12 mouse cellular contexts compared by ENCODE assay signal in genomic region chr19:25611116-25611515, GRCm38 (mm10). TPM values are rescaled to one million over a fixed set of nuclear protein-coding genes. Genes with fewer than 3 reads are reported as not detected.
DNase-seq lines count a peak whose midpoint lies in the region; ATAC-seq lines count a peak whose summit lies in the region.
"Had no signal": no experiment of that assay in that cellular context is flagged by ENCODE, and none has a peak within 500 bp of the region (broad histone marks: within the 10 kb centered on the region; RNA-seq: fewer than 3 reads in every experiment).

No protein-coding gene starts in this region.

- H3K27me3 ChIP-seq in liver, embryonic 16.5 days (ENCODE audit: control insufficient read depth, insufficient read depth, low read depth, low read length) = peaks cover 94% of the 10 kb centered on the region

- H3K4me3 ChIP-seq in liver, embryonic 16.5 days (ENCODE audit: low read depth, low read length) = peak overlapping the region; percentile 22; the same call in 1 of the 2 replicates

- H3K9ac ChIP-seq in liver, embryonic 16.5 days (ENCODE audit: low read depth, low read length) = no peak overlapping the region

- no peaks in the 10 kb centered on the region for H3K9me3 ChIP-seq in liver, embryonic 16.5 days (replicated peaks; ENCODE audit: control insufficient read depth, low read length)

- H3K4me2 ChIP-seq in liver, embryonic 16.5 days (ENCODE audit: low read depth, low read length) = peak overlapping the region; percentile 29

- intact Hi-C loops in left cerebral cortex, postnatal 36 days (cut with DNase I) = loop anchor here (2.0 to 10.0 kb wide), 2 partner anchors 62 to 376 kb away; partner anchors contain the start of genes Dmrt2 and Kank1

- no peaks in the 10 kb centered on the region for H3K36me3 ChIP-seq in liver, embryonic 16.5 days (ENCODE audit: control insufficient read depth, insufficient read depth)

- H3K27ac ChIP-seq in liver, embryonic 16.5 days (ENCODE audit: low read length) = no peak overlapping the region

- ATAC-seq in liver, embryonic 16.5 days (ENCODE audit: low read depth) = no peak

- DNase-seq in cerebellum, postnatal 10 days = peak; percentile 32 to 44
- DNase-seq in cerebellum, postnatal 4 days (ENCODE audit: low spot score in 2 of 2) = no peak
- DNase-seq in retina, postnatal 1 day = peak; percentile 46
- DNase-seq in retina, embryonic 14.5 days (ENCODE audit: low spot score) = no peak
- DNase-seq in testis, postnatal 14 days (ENCODE audit: low spot score) = peak; percentile 27
- no peak for DNase-seq in left cerebral cortex, adult 8-10 months (ENCODE audit: low spot score in 2 of 2)
- no peak for DNase-seq in left cerebral cortex, postnatal 36 days (ENCODE audit: low spot score in 2 of 2)
- DNase-seq: right cerebral cortex, postnatal 14 days had no signal

- WGBS in liver, embryonic 16.5 days (ENCODE audit: insufficient replicate concordance) = 2% methylated on average over 41 of the region's 42 CpGs

- peaks cover 2% of the 10 kb centered on the region; the same call in 1 of the 2 replicates for H3K4me1 ChIP-seq in liver, embryonic 16.5 days (ENCODE audit: control insufficient read depth, low read depth, low read length)

RNA-seq across cellular contexts. Expression of gene Dmrt3, which starts 1.0 kb away (rescaled TPM):
- not detected in 2 replicates for polyA plus RNA-seq in liver, embryonic 16.5 days (2015; fragmentation: Nextera tagmentation; extraction: Ambion mirVana)
- not detected for total RNA-seq in left cerebral cortex, adult 8-10 months (2022)
- not detected for total RNA-seq in left cerebral cortex, postnatal 36 days (2021)
- total RNA-seq: adrenal gland, postnatal 4 days; liver, adult 2 months had no signal
- polyA plus RNA-seq: frontal cortex, adult 2 months; liver, adult 2 months had no signal

Comparison
In these comparisons a context has a peak if more than half of its experiments do, and no peak if none do; other contexts are left out.
1. DNase-seq: peak in cerebellum, postnatal 10 days (2 of 2), retina, postnatal 1 day (single experiment) and testis, postnatal 14 days (single experiment); none in cerebellum, postnatal 4 days (0 of 2), retina, embryonic 14.5 days (single experiment), left cerebral cortex, adult 8-10 months (0 of 2) and left cerebral cortex, postnatal 36 days (0 of 2).